Mouse (Mus musculus): ENCODE data around the gene Timm13. TPM values are rescaled to one million over a fixed set of nuclear protein-coding genes. Genes with fewer than 3 reads are reported as not detected.

The Timm13 gene
- polyA plus RNA-seq, 1 experiment from 2014 or later: 331 TPM

DNA sequence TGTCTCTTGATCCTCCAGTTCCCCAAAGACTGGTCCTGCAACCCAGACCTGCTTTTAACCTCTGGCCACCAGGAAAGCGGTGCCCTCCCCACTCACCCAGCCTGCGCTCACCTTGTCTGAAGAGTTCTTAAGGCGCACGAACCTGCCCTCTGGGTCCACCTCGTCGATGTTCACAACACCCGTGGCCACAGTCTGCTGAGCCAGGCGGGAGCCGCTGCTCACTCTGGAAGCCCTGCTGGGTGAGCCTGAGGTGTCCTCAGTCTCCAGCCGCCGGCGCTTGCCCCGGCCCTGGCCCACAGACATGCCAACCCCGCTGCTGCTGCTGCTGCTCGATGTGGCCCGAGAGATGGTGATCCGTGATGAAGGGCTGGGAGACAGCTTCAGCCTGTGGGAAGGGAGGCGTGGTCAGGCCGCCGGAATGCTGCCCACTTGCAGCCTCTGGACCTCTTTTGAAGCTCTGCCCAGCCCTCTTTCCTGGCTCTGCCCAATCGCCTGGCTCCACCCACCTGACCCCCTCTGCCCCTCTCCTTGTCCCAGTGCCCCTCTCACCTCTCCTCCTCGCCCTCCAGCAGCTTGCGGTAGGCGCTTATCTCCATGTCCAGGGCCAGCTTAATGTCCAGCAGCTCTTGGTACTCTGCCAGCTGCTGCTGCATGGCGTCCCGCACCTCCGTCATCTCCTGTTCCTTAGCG is 3.4 kb upstream of the Timm13 start:
- ATAC-seq (ENCODE audit: low FRiP score, low TSS enrichment) (no peak), DNase-seq (no peak)
- no peak overlapping the region for H3K27ac ChIP-seq (replicated peaks; ENCODE audit: low read depth, low read length)
- no peaks in the 10 kb centered on the region for H3K27me3 ChIP-seq (ENCODE audit: control insufficient read depth, insufficient read depth, low read length)
- no peak overlapping the region for H3K9ac ChIP-seq (replicated peaks; ENCODE audit: low read length)
- no peak overlapping the region for H3K4me2 ChIP-seq (ENCODE audit: low read length)
- peaks cover 7% of the 10 kb centered on the region for H3K4me1 ChIP-seq (ENCODE audit: control insufficient read depth, insufficient read depth, low read length)
- WGBS: 91% methylated on average over 28 of the region's 28 CpGs
- H3K36me3 ChIP-seq (ENCODE audit: control insufficient read depth, insufficient read depth, low read length): peaks cover 67% of the 10 kb centered on the region
- no peaks in the 10 kb centered on the region for H3K9me3 ChIP-seq (ENCODE audit: control insufficient read depth, low read length)
- H3K4me3 ChIP-seq (replicated peaks; ENCODE audit: low read depth, low read length): no peak overlapping the region

DNA sequence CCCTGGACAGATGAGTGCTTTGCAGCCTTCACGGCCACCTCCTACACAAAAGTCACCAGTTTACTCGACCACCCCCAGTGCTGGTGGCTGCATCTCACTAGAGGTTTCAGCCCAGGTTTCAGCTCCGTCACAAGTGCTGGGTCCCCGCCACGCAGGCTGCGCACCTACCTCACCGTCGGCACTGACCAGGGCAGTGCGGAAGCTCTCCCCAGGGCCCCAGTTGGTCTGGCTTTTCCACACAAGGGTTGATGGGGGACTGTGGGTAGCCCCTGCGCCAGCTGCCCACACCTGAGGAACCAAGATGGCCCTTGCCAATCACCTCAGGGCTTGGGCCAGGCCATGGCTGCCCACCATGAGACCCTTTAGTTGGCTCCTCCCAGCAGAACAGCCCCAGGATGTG is 2.5 kb upstream of the Timm13 start:
- Histone ChIP-seq H3K4me3 (replicated peaks; ENCODE audit: low read depth, low read length) (no peak overlapping the region), H3K36me3 (ENCODE audit: control insufficient read depth, insufficient read depth, low read length) (peaks cover 67% of the 10 kb centered on the region), H3K4me2 (ENCODE audit: low read length) (no peak overlapping the region), H3K4me1 (ENCODE audit: control insufficient read depth, insufficient read depth, low read length) (peaks cover 7% of the 10 kb centered on the region), H3K27ac (replicated peaks; ENCODE audit: low read depth, low read length) (no peak overlapping the region), H3K9ac (replicated peaks; ENCODE audit: low read length) (no peak overlapping the region), H3K9me3 (ENCODE audit: control insufficient read depth, low read length) (no peaks in the 10 kb centered on the region), H3K27me3 (ENCODE audit: control insufficient read depth, insufficient read depth, low read length) (no peaks in the 10 kb centered on the region)
- DNase-seq (no peak), ATAC-seq (ENCODE audit: low FRiP score, low TSS enrichment) (no peak)
- 93% methylated on average over 10 of the region's 10 CpGs for WGBS

DNA sequence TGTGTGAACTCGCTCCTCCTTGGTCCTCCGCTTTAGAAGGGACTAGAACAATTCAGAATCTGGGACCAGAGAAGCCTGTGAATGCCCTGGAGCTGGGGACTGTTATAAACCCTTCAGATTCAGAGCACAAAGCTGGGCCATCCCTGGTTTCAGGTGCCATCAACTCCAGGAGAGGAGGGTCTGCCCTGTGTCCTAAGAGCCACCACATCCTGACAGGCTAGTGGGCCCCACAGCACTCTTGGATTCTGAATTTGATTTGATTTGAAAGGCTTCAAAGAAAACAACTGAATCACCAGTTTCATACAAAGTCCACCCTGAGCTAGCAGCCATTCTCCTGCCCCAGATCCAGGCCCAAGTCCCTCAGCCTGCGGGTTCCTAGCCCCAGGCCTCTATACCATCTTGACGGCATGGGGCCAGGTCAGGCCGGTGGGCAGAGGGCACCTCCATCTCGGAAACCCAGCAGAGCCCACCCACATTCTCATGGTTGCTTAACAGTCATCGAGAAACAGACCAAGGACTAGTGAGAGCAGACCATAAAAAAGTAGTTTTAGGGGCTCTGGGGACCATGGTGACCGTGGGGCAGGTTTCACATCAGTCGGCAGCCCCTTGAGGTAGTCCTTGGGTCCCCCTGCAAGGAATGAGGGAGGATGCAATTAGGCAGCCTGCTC is 1.6 kb upstream of the Timm13 start:
- Histone ChIP-seq H3K4me1 (ENCODE audit: control insufficient read depth, insufficient read depth, low read length) (peaks cover 7% of the 10 kb centered on the region), H3K36me3 (ENCODE audit: control insufficient read depth, insufficient read depth, low read length) (peaks cover 63% of the 10 kb centered on the region), H3K27me3 (ENCODE audit: control insufficient read depth, insufficient read depth, low read length) (no peaks in the 10 kb centered on the region), H3K4me2 (ENCODE audit: low read length) (no peak overlapping the region), H3K27ac (replicated peaks; ENCODE audit: low read depth, low read length) (no peak overlapping the region), H3K9me3 (ENCODE audit: control insufficient read depth, low read length) (no peaks in the 10 kb centered on the region), H3K4me3 (replicated peaks; ENCODE audit: low read depth, low read length) (no peak overlapping the region), H3K9ac (replicated peaks; ENCODE audit: low read length) (no peak overlapping the region)
- ATAC-seq (ENCODE audit: low FRiP score, low TSS enrichment) (no peak), DNase-seq (no peak)
- WGBS: 97% methylated on average over 9 of the region's 9 CpGs

DNA sequence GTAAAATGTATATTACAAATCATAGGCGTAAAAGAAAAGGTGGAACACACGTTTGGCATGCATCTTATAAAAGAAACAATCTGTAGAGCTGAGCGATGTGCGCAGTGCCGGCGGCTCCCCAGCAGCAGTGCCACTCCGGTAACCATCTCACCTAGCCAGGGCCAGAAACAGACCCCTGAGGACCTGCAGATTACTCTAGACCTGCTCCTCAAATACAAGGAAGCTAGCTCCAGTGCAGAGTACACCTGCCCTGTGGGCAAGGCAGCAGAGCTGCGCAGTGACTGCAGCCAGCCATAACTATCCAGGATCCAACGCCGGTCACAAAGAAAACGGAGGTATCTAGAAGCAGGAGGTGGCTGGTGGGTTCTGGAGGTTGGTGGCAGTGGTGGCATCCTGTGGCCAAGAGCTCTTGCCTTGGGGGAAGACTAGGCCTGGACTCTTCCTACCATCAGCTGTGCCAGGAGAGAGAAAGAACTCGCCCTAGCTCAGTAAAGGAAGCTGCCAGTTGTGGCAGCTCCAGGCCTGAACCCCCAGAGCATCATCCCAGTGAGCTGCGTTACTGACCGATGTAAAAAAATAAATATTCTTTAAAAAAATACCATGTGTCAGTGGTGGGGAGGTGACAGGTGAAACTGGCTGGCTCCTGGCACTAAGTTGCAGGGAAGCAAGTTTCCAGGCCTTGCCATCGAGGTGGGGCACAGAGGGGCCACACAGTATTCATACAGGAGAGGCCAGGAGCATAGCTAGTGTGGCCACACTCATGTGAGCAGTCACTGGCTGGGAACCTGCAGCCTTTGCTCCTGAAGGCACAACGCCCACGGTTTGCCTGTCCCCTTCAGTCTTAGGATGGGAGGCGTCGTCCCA is 872 bp upstream of the Timm13 start:
- 91% methylated on average over 19 of the region's 19 CpGs for WGBS
- H3K4me2 ChIP-seq (ENCODE audit: low read length): peak overlapping the region; percentile 96
- DNase-seq: peak; percentile 15
- H3K27ac ChIP-seq (replicated peaks; ENCODE audit: low read depth, low read length): peak overlapping the region; percentile 64
- H3K27me3 ChIP-seq (ENCODE audit: control insufficient read depth, insufficient read depth, low read length): no peaks in the 10 kb centered on the region
- H3K36me3 ChIP-seq (ENCODE audit: control insufficient read depth, insufficient read depth, low read length): peaks cover 59% of the 10 kb centered on the region
- peaks cover 7% of the 10 kb centered on the region for H3K4me1 ChIP-seq (ENCODE audit: control insufficient read depth, insufficient read depth, low read length)
- ATAC-seq (ENCODE audit: low FRiP score, low TSS enrichment): no peak
- H3K9ac ChIP-seq (replicated peaks; ENCODE audit: low read length): no peak overlapping the region
- no peaks in the 10 kb centered on the region for H3K9me3 ChIP-seq (ENCODE audit: control insufficient read depth, low read length)
- H3K4me3 ChIP-seq (replicated peaks; ENCODE audit: low read depth, low read length): no peak overlapping the region

DNA sequence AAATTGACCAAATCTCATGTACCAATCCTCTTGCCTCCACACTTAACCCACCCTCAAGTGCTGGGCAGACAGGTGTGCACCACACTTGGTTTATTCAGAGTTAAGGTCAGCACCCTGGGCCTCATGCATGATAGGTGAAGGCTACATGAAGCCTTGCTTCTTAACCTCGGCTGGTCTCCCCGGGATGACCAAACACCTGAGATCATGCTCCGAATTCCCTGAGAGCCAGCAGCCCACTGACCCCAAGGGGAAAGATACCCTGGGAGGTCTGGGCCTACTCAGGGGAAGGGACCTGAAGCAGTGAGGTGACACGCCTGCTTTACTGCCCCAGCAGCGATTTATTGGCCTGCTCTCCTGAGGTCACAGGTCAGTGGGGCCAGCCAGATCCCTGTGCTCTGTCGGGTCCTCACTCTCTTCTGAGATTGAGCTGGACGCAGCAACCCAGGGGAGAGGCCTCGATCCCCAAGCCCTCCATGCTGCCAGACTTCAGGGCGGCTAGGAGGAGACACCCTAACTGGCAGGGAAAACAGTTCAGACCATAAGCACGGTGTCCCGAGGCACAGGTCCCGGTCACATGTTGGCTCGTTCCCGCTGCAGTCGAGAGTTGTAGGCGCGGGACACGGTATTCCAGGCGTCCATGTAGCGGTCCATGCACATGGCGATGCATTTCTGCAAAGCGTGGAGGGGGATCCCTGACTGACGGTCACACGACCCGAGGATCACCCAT is 1.0 kb downstream of the Timm13 start:
- Histone ChIP-seq H3K27me3 (ENCODE audit: control insufficient read depth, insufficient read depth, low read length) (no peaks in the 10 kb centered on the region), H3K27ac (replicated peaks; ENCODE audit: low read depth, low read length) (peak overlapping the region; percentile 88), H3K4me2 (ENCODE audit: low read length) (peak overlapping the region; percentile 96), H3K4me3 (replicated peaks; ENCODE audit: low read depth, low read length) (peak overlapping the region; percentile 96), H3K36me3 (ENCODE audit: control insufficient read depth, insufficient read depth, low read length) (peaks cover 52% of the 10 kb centered on the region), H3K9me3 (ENCODE audit: control insufficient read depth, low read length) (no peaks in the 10 kb centered on the region), H3K9ac (replicated peaks; ENCODE audit: low read length) (peak overlapping the region; percentile 79), H3K4me1 (ENCODE audit: control insufficient read depth, insufficient read depth, low read length) (peaks cover 7% of the 10 kb centered on the region)
- 15% methylated on average over 25 of the region's 25 CpGs for WGBS
- DNase-seq (no peak), ATAC-seq (ENCODE audit: low FRiP score, low TSS enrichment) (no peak)

DNA sequence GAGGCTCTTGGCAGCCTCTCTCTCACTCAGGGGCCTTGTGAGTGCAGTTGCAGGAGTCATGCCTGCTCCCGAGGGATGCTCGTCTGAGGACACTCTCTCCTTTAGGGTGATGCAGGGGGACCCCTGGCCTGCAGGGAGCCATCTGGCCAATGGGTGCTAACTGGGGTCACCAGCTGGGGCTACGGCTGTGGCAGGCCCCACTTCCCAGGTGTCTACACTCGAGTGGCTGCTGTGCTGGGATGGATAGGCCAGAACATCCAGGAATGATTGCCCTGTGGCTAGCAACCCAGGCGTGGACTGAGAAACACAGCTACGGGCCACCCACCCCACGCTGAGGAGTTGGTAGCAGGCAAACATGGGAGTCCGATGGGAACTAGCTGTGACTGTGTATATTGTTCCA is 1.7 kb downstream of the Timm13 start:
- Histone ChIP-seq H3K4me3 (replicated peaks; ENCODE audit: low read depth, low read length) (no peak overlapping the region; the same call in 1 of the 2 replicates), H3K4me1 (ENCODE audit: control insufficient read depth, insufficient read depth, low read length) (peaks cover 7% of the 10 kb centered on the region), H3K27ac (replicated peaks; ENCODE audit: low read depth, low read length) (no peak overlapping the region), H3K36me3 (ENCODE audit: control insufficient read depth, insufficient read depth, low read length) (peaks cover 45% of the 10 kb centered on the region), H3K9ac (replicated peaks; ENCODE audit: low read length) (no peak overlapping the region), H3K27me3 (ENCODE audit: control insufficient read depth, insufficient read depth, low read length) (no peaks in the 10 kb centered on the region), H3K9me3 (ENCODE audit: control insufficient read depth, low read length) (no peaks in the 10 kb centered on the region), H3K4me2 (ENCODE audit: low read length) (peak overlapping the region; percentile 96; the same call in 1 of the 2 replicates)
- ATAC-seq (ENCODE audit: low FRiP score, low TSS enrichment) (no peak), DNase-seq (no peak)
- 88% methylated on average over 8 of the region's 8 CpGs for WGBS

- ATAC-seq (ENCODE audit: low FRiP score, low TSS enrichment) (no peak), DNase-seq (no peak)
- Histone ChIP-seq H3K27me3 (ENCODE audit: control insufficient read depth, insufficient read depth, low read length) (no peaks in the 10 kb centered on the region), H3K9ac (replicated peaks; ENCODE audit: low read length) (no peak overlapping the region), H3K4me2 (ENCODE audit: low read length) (no peak overlapping the region; the same call in 1 of the 2 replicates), H3K9me3 (ENCODE audit: control insufficient read depth, low read length) (no peaks in the 10 kb centered on the region), H3K4me3 (replicated peaks; ENCODE audit: low read depth, low read length) (no peak overlapping the region), H3K27ac (replicated peaks; ENCODE audit: low read depth, low read length) (no peak overlapping the region), H3K36me3 (ENCODE audit: control insufficient read depth, insufficient read depth, low read length) (peaks cover 34% of the 10 kb centered on the region), H3K4me1 (ENCODE audit: control insufficient read depth, insufficient read depth, low read length) (peaks cover 7% of the 10 kb centered on the region)
- WGBS: 28% methylated on average over 41 of the region's 41 CpGs
Observed at GRCm38 (mm10) chr10:80897861-80898510, 2.8 kb downstream of the Timm13 start.

Data from midbrain, embryonic 14.5 days (tissue).